ENCODE assay signal across 23 mouse cellular contexts in genomic region chr1:170473460-170473859, GRCm38 (mm10).
DNase-seq lines count a peak whose midpoint lies in the region; ATAC-seq and TF ChIP-seq lines count a peak whose summit lies in the region.
"Had no signal": no experiment of that assay in that cellular context is flagged by ENCODE, and none has a peak within 500 bp of the region (broad histone marks: within the 10 kb centered on the region; RNA-seq: fewer than 3 reads in every experiment).

No protein-coding gene starts in this region.

- H3K4me2 ChIP-seq in lung, postnatal 0 days (replicated peaks; ENCODE audit: low read depth, low read length): no peak overlapping the region
- H3K4me2 ChIP-seq in stomach, postnatal 0 days (replicated peaks; ENCODE audit: low read depth): no peak overlapping the region
- H3K4me2 ChIP-seq in midbrain, embryonic 15.5 days: no peak overlapping the region
- H3K4me2 ChIP-seq: embryonic facial prominence, embryonic 12.5 days; forebrain, embryonic 13.5 days; forebrain, embryonic 15.5 days had no signal

- no peaks in the 10 kb centered on the region for H3K36me3 ChIP-seq in lung, postnatal 0 days (ENCODE audit: insufficient read depth, low read length)
- no peaks in the 10 kb centered on the region for H3K36me3 ChIP-seq in stomach, postnatal 0 days (ENCODE audit: control insufficient read depth, insufficient read depth, low read length)
- no peaks in the 10 kb centered on the region for H3K36me3 ChIP-seq in midbrain, embryonic 15.5 days (replicated peaks)
- H3K36me3 ChIP-seq: embryonic facial prominence, embryonic 10.5 days; embryonic facial prominence, embryonic 12.5 days; forebrain, embryonic 15.5 days; G1E had no signal

- peak; percentile 89 for ATAC-seq in lung, postnatal 0 days
- ATAC-seq in stomach, postnatal 0 days (ENCODE audit: low FRiP score, low TSS enrichment): peak; percentile 89
- no peak for ATAC-seq in midbrain, embryonic 15.5 days (replicated peaks)
- ATAC-seq: activated CD4-positive, CD25-positive, alpha-beta regulatory T cell, adult 4 months; CD4-positive, CD25-positive, alpha-beta regulatory T cell, adult 4 months; forebrain, embryonic 13.5 days; forebrain, embryonic 15.5 days; Patski had no signal

- H3K27me3 ChIP-seq in lung, postnatal 0 days (replicated peaks; ENCODE audit: insufficient read depth, low read length): no peaks in the 10 kb centered on the region
- H3K27me3 ChIP-seq in stomach, postnatal 0 days (ENCODE audit: control insufficient read depth, insufficient read depth, low read length): no peaks in the 10 kb centered on the region
- no peaks in the 10 kb centered on the region for H3K27me3 ChIP-seq in midbrain, embryonic 15.5 days (replicated peaks)
- H3K27me3 ChIP-seq: CH12.LX; embryonic facial prominence, embryonic 12.5 days; forebrain, embryonic 13.5 days; forebrain, embryonic 15.5 days; Patski had no signal

- no peaks in the 10 kb centered on the region for H3K4me1 ChIP-seq in lung, postnatal 0 days (ENCODE audit: insufficient read depth, low read depth, low read length)
- no peaks in the 10 kb centered on the region for H3K4me1 ChIP-seq in stomach, postnatal 0 days (replicated peaks; ENCODE audit: control insufficient read depth, insufficient read depth)
- peaks cover 14% of the 10 kb centered on the region for H3K4me1 ChIP-seq in midbrain, embryonic 15.5 days

- H3K4me3 ChIP-seq in lung, postnatal 0 days (ENCODE audit: low read depth, low read length): no peak overlapping the region
- no peak overlapping the region for H3K4me3 ChIP-seq in stomach, postnatal 0 days (ENCODE audit: low read depth, low read length)
- no peak overlapping the region for H3K4me3 ChIP-seq in midbrain, embryonic 15.5 days
- H3K4me3 ChIP-seq: embryonic facial prominence, embryonic 10.5 days; embryonic facial prominence, embryonic 12.5 days; forebrain, embryonic 13.5 days; forebrain, embryonic 15.5 days had no signal

- TF ChIP-seq EP300 in lung, postnatal 0 days (IDR thresholded peaks at IDR 0.05): peak; percentile 60; the same call in 1 of the 2 replicates
- no peak for TF ChIP-seq EP300 in stomach, postnatal 0 days (optimal IDR thresholded peaks at IDR 0.05)

- no peak overlapping the region for H3K9ac ChIP-seq in lung, postnatal 0 days (replicated peaks; ENCODE audit: low read depth)
- H3K9ac ChIP-seq in stomach, postnatal 0 days (ENCODE audit: low read length): no peak overlapping the region
- H3K9ac ChIP-seq in midbrain, embryonic 15.5 days: no peak overlapping the region
- H3K9ac ChIP-seq: embryonic facial prominence, embryonic 12.5 days; forebrain, embryonic 13.5 days; forebrain, embryonic 15.5 days had no signal

- DNase-seq in lung, postnatal 0 days (ENCODE audit: low spot score): peak; percentile 58
- no peak for DNase-seq in lung, postnatal 10 days
- DNase-seq in large intestine, adult 2 months (ENCODE audit: low read depth, low spot score): peak; percentile 51
- DNase-seq in stomach, postnatal 0 days (ENCODE audit: low spot score): peak; percentile 25
- no peak for DNase-seq in spleen, postnatal 10 days (ENCODE audit: low spot score in 2 of 2)
- DNase-seq: adrenal gland, adult 8-10 months; adrenal gland, postnatal 36 days; B cell, adult 2 months; cerebellum, adult 11-12 months; cerebellum, adult 2 months; cerebellum, adult 9-10 months; cerebellum, postnatal 10 days; cerebellum, postnatal 25 days had no signal

- no peak for TF ChIP-seq CTCF in lung, postnatal 0 days (IDR thresholded peaks at IDR 0.05)
- TF ChIP-seq CTCF in stomach, postnatal 0 days (IDR thresholded peaks at IDR 0.05; ENCODE audit: low read depth): no peak

- WGBS in lung, postnatal 0 days: 58% methylated on average over 6 of the region's 6 CpGs
- 34% methylated on average over 6 of the region's 6 CpGs for WGBS in large intestine, adult 2 months
- 61% methylated on average over 6 of the region's 6 CpGs for WGBS in stomach, postnatal 0 days
- 82% methylated on average over 6 of the region's 6 CpGs for WGBS in midbrain, embryonic 15.5 days

- H3K27ac ChIP-seq in lung, postnatal 0 days (ENCODE audit: low read length): peak overlapping the region; percentile 35; the same call in 1 of the 2 replicates
- H3K27ac ChIP-seq in stomach, postnatal 0 days (replicated peaks): no peak overlapping the region
- H3K27ac ChIP-seq in midbrain, embryonic 15.5 days: no peak overlapping the region
- H3K27ac ChIP-seq: embryonic facial prominence, embryonic 10.5 days; embryonic facial prominence, embryonic 12.5 days; forebrain, embryonic 13.5 days; forebrain, embryonic 15.5 days had no signal

- no peaks in the 10 kb centered on the region for H3K9me3 ChIP-seq in lung, postnatal 0 days (ENCODE audit: low read length)
- H3K9me3 ChIP-seq in stomach, postnatal 0 days (ENCODE audit: control insufficient read depth, low read length): no peaks in the 10 kb centered on the region
- no peaks in the 10 kb centered on the region for H3K9me3 ChIP-seq in midbrain, embryonic 15.5 days
- H3K9me3 ChIP-seq: embryonic facial prominence, embryonic 10.5 days; embryonic facial prominence, embryonic 12.5 days; forebrain, embryonic 13.5 days; forebrain, embryonic 15.5 days; G1E had no signal

Comparison
In these comparisons a context has a peak if more than half of its experiments do, and no peak if none do; other contexts are left out.
1. DNase-seq: peak in lung, postnatal 0 days (single experiment), large intestine, adult 2 months (single experiment) and stomach, postnatal 0 days (single experiment); none in lung, postnatal 10 days (single experiment) and spleen, postnatal 10 days (0 of 2).